Mouse (Mus musculus): Measurements from ENCODE around the gene Dhrs1.

The Dhrs1 gene

GRCm38 (mm10) chr14:55721700-55722437, 23.6 kb downstream of the Dhrs1 start, which contains the start of gene Rabggta:
Rabggta (minus strand) TSS chr14:55722263.
- peak; percentile 88 to 92 for DNase-seq (ENCODE audit: low spot score in 2 of 2)

GRCm38 (mm10) chr14:55721076-55721475, 24.4 kb downstream of the Dhrs1 start:
- no peak for DNase-seq (ENCODE audit: low spot score in 2 of 2)

GRCm38 (mm10) chr14:55720666-55721065, 24.8 kb downstream of the Dhrs1 start:
- no peak for DNase-seq (ENCODE audit: low spot score in 2 of 2)

GRCm38 (mm10) chr14:55719737-55720136, 25.8 kb downstream of the Dhrs1 start:
- no peak for DNase-seq (ENCODE audit: low spot score in 2 of 2)

- DNase-seq (ENCODE audit: low spot score in 2 of 2) = no peak
Measured at GRCm38 (mm10) chr14:55716884-55717283, 28.6 kb downstream of the Dhrs1 start.

- no peak for DNase-seq (ENCODE audit: low spot score in 2 of 2)
Measured at GRCm38 (mm10) chr14:55716271-55716670, 29.2 kb downstream of the Dhrs1 start.

- no peak for DNase-seq (ENCODE audit: low spot score in 2 of 2)
Measured at GRCm38 (mm10) chr14:55714893-55715292, 30.6 kb downstream of the Dhrs1 start.

GRCm38 (mm10) chr14:55713729-55714122, 31.8 kb downstream of the Dhrs1 start, which contains the start of gene Tgm1:
Tgm1 (minus strand) TSS chr14:55713926.
- no peak for DNase-seq (ENCODE audit: low spot score in 2 of 2)

GRCm38 (mm10) chr14:55713007-55713728, 32.3 kb downstream of the Dhrs1 start:
- DNase-seq (ENCODE audit: low spot score in 2 of 2) = no peak

GRCm38 (mm10) chr14:55711786-55712185, 33.7 kb downstream of the Dhrs1 start:
- DNase-seq (ENCODE audit: low spot score in 2 of 2) = no peak

GRCm38 (mm10) chr14:55709509-55709908, 36.0 kb downstream of the Dhrs1 start:
- DNase-seq (ENCODE audit: low spot score in 2 of 2) = no peak

- no peak for DNase-seq (ENCODE audit: low spot score in 2 of 2)
Measured at GRCm38 (mm10) chr14:55707397-55707796, 38.1 kb downstream of the Dhrs1 start.

GRCm38 (mm10) chr14:55706051-55706600, 39.4 kb downstream of the Dhrs1 start:
- no peak for DNase-seq (ENCODE audit: low spot score in 2 of 2)

- no peak for DNase-seq (ENCODE audit: low spot score in 2 of 2)
Measured at GRCm38 (mm10) chr14:55702761-55703160, 42.7 kb downstream of the Dhrs1 start.

GRCm38 (mm10) chr14:55701131-55701530, 44.4 kb downstream of the Dhrs1 start:
- DNase-seq (ENCODE audit: low spot score in 2 of 2) = no peak

- no peak for DNase-seq (ENCODE audit: low spot score in 2 of 2)
Measured at GRCm38 (mm10) chr14:55697226-55697625, 48.3 kb downstream of the Dhrs1 start.

GRCm38 (mm10) chr14:55689433-55689832, 56.1 kb downstream of the Dhrs1 start:
- no peak for DNase-seq (ENCODE audit: low spot score in 2 of 2)

All from cerebellum, postnatal 4 days (tissue).